Mouse (Mus musculus) testis, adult 2 months (tissue): Measurements from ENCODE around the gene Wrnip1.

Experiments
- CTCF ChIP-seq: fragments of 200-500 bp; IDR thresholded peaks from 2 replicates; pipeline ENCODE4 v1.5.1; 2012; ENCODE audit warnings: low read depth, mild to moderate bottlenecking, inconsistent platforms, low read length, moderate library complexity; ENCODE audit not compliant: control insufficient read depth, insufficient read depth, insufficient replicate concordance
- POLR2A ChIP-seq: fragments of 200-500 bp; IDR thresholded peaks from 2 replicates; pipeline ENCODE4 v1.6.1; 2012; ENCODE audit warnings: low read depth, mild to moderate bottlenecking, inconsistent platforms, low read length, moderate library complexity; ENCODE audit not compliant: control insufficient read depth

DNA sequence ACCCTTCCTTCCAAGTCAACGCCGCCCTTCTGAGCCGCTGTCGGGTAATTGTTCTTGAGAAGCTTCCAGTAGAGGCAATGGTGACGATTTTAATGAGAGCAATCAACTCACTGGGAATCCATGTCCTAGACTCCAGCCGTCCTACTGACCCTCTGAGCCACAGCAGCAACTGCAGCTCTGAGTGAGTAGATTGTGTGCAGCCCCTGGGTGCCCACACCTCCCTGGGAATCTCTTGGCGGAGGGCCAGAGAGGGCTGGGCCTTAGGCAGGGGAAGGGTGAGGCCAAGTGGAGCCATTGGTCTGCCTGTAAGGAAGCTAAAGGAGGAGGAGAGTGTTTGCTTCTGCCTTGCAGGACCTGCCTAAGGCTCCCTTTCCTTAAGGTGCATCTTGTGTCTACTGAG, 5.0 kb downstream of the Wrnip1 start:
- TF ChIP-seq CTCF: no peak
- no peak for TF ChIP-seq POLR2A
